In the genomic region with DNA sequence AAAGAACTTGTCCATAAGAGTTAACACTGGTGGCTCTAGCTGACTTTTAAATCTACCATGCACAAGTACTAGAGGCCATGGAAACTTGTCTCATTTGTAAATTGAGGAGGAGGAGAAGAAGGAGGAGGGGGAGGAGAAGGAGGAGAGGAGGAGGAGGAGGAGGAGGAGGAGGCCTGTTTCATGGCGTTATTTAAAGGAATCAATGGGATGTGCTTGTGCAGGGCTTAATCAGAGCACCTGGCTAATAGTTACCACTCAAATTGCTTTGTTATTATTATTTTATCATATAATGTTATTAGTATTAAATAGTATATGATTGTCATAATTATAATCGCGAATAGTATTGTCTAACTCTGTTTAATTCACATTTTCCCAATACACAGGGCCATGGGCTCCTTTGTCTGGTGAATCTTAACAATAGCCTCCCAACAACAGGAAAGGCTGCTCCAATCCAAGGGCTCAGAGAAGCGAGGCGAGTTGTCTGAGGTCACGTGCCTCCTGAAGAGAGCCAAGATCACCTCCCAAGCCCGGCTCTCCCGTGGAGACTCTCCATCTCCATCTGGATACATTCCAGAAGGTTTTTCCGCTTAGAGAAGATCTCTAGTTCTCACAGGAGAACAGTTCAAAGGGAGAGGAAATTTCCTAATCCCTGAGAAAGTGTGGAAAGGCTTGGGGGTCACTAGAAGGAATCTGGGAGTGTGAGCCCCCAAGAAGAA, we compare ENCODE assay signal across 11 mouse cellular contexts. TPM values are rescaled to one million over a fixed set of nuclear protein-coding genes. Genes with fewer than 3 reads are reported as not detected.
DNase-seq lines count a peak whose midpoint lies in the region; ATAC-seq and TF ChIP-seq lines count a peak whose summit lies in the region.
"Had no signal": no experiment of that assay in that cellular context is flagged by ENCODE, and none has a peak within 500 bp of the region (broad histone marks: within the 10 kb centered on the region; RNA-seq: fewer than 3 reads in every experiment).

A gene (minus strand): TSS at position 51 of the 716 bp plus-strand sequence.

- ATAC-seq in kidney, postnatal 0 days (replicated peaks; ENCODE audit: low FRiP score, low read depth), result no peak
- no peak for ATAC-seq in intestine, postnatal 0 days
- no peak for ATAC-seq in activated CD4-positive, CD25-positive, alpha-beta regulatory T cell, adult 4 months

- no peak within 1 kb of the TSS for H3K27ac ChIP-seq in kidney, postnatal 0 days
- H3K27ac ChIP-seq in intestine, postnatal 0 days (ENCODE audit: low read depth, low read length), result peak within 1 kb of the TSS; percentile 58
- H3K27ac ChIP-seq: forebrain, embryonic 12.5 days; hindbrain, embryonic 12.5 days; liver, embryonic 15.5 days had no signal

- H3K9ac ChIP-seq in kidney, postnatal 0 days (ENCODE audit: low read depth, low read length), result no peak within 1 kb of the TSS
- H3K9ac ChIP-seq in intestine, postnatal 0 days (ENCODE audit: low read depth, low read length), result no peak within 1 kb of the TSS
- H3K9ac ChIP-seq: forebrain, embryonic 12.5 days; hindbrain, embryonic 12.5 days; liver, embryonic 15.5 days had no signal

- H3K36me3 ChIP-seq in kidney, postnatal 0 days (ENCODE audit: insufficient read depth, low read length), result no peaks in the 10 kb centered on the region
- H3K36me3 ChIP-seq in intestine, postnatal 0 days (ENCODE audit: control insufficient read depth, insufficient read depth), result no peaks in the 10 kb centered on the region; the same call in 1 of the 2 replicates
- H3K36me3 ChIP-seq: forebrain, embryonic 12.5 days; hindbrain, embryonic 12.5 days; liver, embryonic 15.5 days had no signal

- peak; percentile 56 to 60 for DNase-seq in cerebellum, postnatal 10 days
- DNase-seq in cerebellum, postnatal 4 days (ENCODE audit: low spot score in 2 of 2), result no peak
- no peak for DNase-seq in kidney, postnatal 0 days (ENCODE audit: low spot score)
- no peak for DNase-seq in kidney, postnatal 36 days
- DNase-seq in brain, embryonic 14.5 days (ENCODE audit: low read depth), result peak; percentile 11
- no peak for DNase-seq in frontal cortex, adult 2 months (ENCODE audit: extremely low spot score in 1 of 2, low spot score in 1 of 2)

- no peak for TF ChIP-seq POLR2A in brain, embryonic 14.5 days (IDR thresholded peaks at IDR 0.05; ENCODE audit: borderline replicate concordance, extremely low read depth, insufficient read depth, insufficient read length, poor library complexity, severe bottlenecking)

- H3K27me3 ChIP-seq in kidney, postnatal 0 days (ENCODE audit: insufficient read depth, low read length), result peaks cover 3% of the 10 kb centered on the region; the same call in 1 of the 2 replicates
- H3K27me3 ChIP-seq in intestine, postnatal 0 days (replicated peaks; ENCODE audit: control insufficient read depth, insufficient read depth, low read length), result 0 out of 2 replicates have a peak, but pooled peaks cover 4% of the 10 kb centered on the region

- no peaks in the 10 kb centered on the region for H3K9me3 ChIP-seq in kidney, postnatal 0 days (replicated peaks; ENCODE audit: low read length)
- no peaks in the 10 kb centered on the region for H3K9me3 ChIP-seq in intestine, postnatal 0 days (ENCODE audit: control insufficient read depth)
- H3K9me3 ChIP-seq: forebrain, embryonic 12.5 days; hindbrain, embryonic 12.5 days; liver, embryonic 15.5 days had no signal

- WGBS in kidney, postnatal 0 days, result 49% methylated on average over 9 of the region's 9 CpGs
- 56% methylated on average over 9 of the region's 9 CpGs for WGBS in intestine, postnatal 0 days

- peaks cover 13% of the 10 kb centered on the region; the same call in 1 of the 2 replicates for H3K4me1 ChIP-seq in kidney, postnatal 0 days (replicated peaks; ENCODE audit: insufficient read depth, low read length)
- peaks cover 14% of the 10 kb centered on the region; the same call in 1 of the 2 replicates for H3K4me1 ChIP-seq in intestine, postnatal 0 days (replicated peaks; ENCODE audit: control insufficient read depth, insufficient read depth, low read length)
- H3K4me1 ChIP-seq: liver, embryonic 15.5 days had no signal

- no peak within 1 kb of the TSS for H3K4me3 ChIP-seq in kidney, postnatal 0 days (replicated peaks; ENCODE audit: low read depth, low read length)
- H3K4me3 ChIP-seq in intestine, postnatal 0 days (ENCODE audit: low read depth, low read length), result no peak within 1 kb of the TSS
- H3K4me3 ChIP-seq: forebrain, embryonic 12.5 days; hindbrain, embryonic 12.5 days; liver, embryonic 15.5 days had no signal

- H3K4me2 ChIP-seq in kidney, postnatal 0 days (ENCODE audit: low read length), result no peak within 1 kb of the TSS
- H3K4me2 ChIP-seq in intestine, postnatal 0 days (replicated peaks; ENCODE audit: low read depth), result no peak within 1 kb of the TSS
- H3K4me2 ChIP-seq: forebrain, embryonic 12.5 days; hindbrain, embryonic 12.5 days; liver, embryonic 15.5 days had no signal

- no peak for TF ChIP-seq CTCF in kidney, postnatal 0 days (IDR thresholded peaks at IDR 0.05; ENCODE audit: low read depth)
- TF ChIP-seq CTCF in brain, embryonic 14.5 days (IDR thresholded peaks at IDR 0.05; ENCODE audit: borderline replicate concordance, extremely low read depth, insufficient read depth, insufficient read length), result no peak
- no peak for TF ChIP-seq CTCF in intestine, postnatal 0 days (IDR thresholded peaks at IDR 0.05; ENCODE audit: low read depth)

RNA-seq across cellular contexts. Expression of the gene that starts here (rescaled TPM):
- 90.5 and 94.0 TPM in 2 replicates for polyA plus RNA-seq in kidney, postnatal 0 days (2015; fragmentation: Nextera tagmentation; extraction: Ambion mirVana)
- polyA plus RNA-seq in brain, embryonic 14.5 days (2012; rRNA removed), result 5.4 and 6.3 TPM in 2 replicates
- 491 and 533 TPM in 2 replicates for polyA plus RNA-seq in intestine, postnatal 0 days (2015; fragmentation: Nextera tagmentation; extraction: Ambion mirVana)
- polyA plus RNA-seq in frontal cortex, adult 2 months (2012; rRNA removed), result 1.6 and 3.7 TPM in 2 replicates
- polyA plus RNA-seq in activated CD4-positive, CD25-positive, alpha-beta regulatory T cell, adult 4 months (2017; shearing (Covaris generic)), result not detected

Comparison
In these comparisons a context has a peak if more than half of its experiments do, and no peak if none do; other contexts are left out.
1. RNA of the gene that starts here (polyA plus RNA-seq): 491 to 533 TPM in intestine, postnatal 0 days and 90.5 to 94.0 TPM in kidney, postnatal 0 days; 5.4 to 6.3 TPM in brain, embryonic 14.5 days, 1.6 to 3.7 TPM in frontal cortex, adult 2 months and not detected in activated CD4-positive, CD25-positive, alpha-beta regulatory T cell, adult 4 months; every median in the first group is over 10 times any median in the second.
2. DNase-seq: peak in cerebellum, postnatal 10 days (2 of 2) and brain, embryonic 14.5 days (single experiment); none in cerebellum, postnatal 4 days (0 of 2), kidney, postnatal 0 days (single experiment), kidney, postnatal 36 days (0 of 2) and frontal cortex, adult 2 months (0 of 2).